Mouse (Mus musculus) MEL-GATA-1-ER (cell line): ENCODE results near the gene Ncf4.

ENCODE experiments used
- DNase-seq: peaks from one replicate; pipeline ENCODE4 v3.0.0-alpha.2; 2012; ENCODE audit warnings: low read depth; ENCODE audit errors: extremely low read depth

The Ncf4 gene

DNA sequence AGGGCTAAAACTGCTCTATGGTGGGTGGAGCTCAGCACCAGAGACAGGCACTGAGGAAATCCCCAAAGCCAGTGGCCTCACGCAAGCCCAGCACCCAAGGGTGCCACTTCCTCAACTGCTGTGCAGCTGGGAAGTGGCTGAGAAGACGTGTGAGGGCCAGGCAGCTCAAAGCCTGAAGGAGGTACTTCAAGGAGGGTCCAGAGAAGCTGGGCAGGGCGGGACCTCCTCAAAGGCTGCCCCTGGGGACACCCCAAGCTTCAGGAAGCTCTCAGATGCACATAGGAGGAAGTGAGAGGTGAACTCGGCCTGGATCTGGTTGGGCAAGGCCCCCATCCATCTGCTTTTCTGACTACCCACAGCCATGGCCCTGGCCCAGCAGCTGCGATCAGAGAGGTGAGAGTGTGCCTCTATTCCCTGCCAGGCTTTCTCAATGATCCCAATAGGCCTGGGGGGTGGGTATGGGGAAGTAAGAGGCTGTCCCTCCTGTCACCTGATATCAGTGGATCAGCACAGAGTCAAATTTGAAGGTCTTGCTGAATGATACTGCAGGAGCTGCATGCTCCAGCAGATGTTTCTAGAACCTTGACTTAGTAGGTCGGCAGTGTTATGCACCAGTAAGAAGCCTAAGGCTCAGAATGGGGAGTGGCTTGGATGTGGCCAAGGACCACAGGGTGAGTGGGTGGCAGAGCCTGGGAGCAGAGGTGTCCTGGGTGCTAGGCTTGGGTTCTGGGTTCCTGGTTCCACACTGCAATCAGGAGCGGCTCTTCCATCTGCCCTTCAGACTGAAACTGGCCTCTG lies at the start of gene Ncf4:
Gene Ncf4, plus strand, starts transcription at position 107 of the 798 bp plus-strand sequence.
- DNase-seq: peak; percentile 57

DNA sequence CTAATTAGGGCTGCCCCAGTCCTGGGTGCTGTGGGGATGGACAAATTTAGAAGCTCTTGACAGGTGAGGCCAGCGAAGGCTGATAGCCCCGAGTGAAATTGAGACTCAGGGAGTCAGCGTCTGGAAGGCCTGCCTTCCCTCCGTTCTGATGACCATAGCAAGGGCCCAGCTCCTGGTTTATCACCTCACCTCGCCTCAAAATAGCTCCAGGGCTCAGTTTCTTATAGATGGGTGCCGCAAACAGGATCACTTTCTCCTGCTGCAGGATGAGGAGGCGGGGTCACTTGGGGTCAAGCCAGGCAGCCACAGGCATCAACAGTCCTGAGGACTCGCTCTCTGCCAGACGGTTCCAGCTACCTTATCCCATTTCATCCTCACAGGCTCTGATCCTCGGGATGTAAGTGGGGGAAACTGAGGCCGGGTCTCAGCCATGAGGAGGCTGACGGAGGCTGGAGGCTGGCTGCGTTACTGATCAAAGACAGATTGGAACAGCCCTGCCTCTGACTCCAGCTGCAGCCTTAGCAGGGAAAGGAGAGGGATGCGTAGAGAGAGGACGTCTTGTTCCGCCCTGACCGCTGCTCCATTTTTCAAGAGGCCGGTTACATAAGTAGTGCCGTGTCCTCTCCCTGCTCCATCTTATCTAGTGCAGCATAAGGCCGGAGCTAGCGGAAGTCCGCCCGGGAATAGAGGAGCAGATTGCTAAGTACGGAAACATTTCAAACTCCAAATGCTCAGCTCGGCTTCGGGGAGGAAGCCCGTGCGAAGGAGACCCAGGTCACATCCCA lies 49.3 kb upstream of the Ncf4 start:
- no peak for DNase-seq

DNA sequence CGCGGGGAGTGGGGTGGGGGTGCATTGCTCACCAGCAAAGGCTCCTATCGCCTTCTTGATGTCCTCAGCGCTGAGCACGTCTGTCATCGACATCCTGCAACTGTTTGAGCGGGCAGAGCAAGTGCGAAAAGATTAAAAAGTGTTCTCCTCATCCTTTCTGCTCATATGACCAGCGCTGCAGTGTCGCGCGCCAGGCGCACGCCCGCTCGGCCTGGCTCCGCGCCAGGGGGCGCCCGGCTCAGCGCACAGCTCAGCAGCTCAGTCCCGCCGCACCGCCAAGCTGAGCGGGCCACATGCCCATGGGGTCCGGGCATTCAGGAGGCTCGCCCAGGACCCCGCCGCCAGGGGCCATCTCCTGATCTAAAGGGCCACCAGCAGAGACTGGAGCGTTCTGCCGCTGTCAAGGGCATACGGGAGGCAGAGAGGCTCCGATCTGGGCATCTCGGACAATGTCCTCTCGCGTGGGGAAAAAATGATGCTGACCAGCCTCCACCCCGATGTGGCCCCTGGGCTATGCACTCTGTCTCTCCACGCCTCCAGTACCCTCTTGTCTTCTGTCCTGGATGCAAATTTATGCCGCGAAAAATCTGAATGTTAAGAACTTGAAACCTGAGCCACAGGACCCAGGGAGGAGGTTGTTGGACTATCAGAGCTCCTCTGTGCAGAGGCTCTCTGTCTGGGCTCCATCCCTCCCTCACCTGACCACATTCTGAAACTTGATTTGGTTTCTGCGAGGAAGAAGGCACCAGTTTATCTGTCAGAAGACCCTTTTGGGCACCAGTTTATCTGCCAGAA lies 40.4 kb upstream of the Ncf4 start:
- no peak for DNase-seq

DNA sequence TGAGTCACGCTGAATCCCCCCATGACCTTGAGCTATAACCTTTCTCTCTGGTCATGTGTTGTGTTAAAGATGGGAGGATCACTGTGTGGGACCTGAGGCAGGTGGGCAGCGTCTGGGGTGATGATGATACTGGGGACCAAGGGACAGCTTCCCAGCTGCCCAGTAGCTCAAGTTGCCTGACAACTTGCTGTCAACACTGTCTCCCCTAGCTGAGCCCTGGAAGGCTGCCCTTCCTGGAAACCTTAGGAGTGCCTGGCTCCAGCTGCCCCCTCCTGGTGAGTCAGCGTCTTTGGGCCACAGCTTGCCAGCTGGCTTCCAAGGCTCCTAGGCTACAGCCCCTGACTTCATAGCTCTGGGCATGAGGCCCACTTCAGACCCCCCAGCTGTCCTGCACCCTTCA lies 39.4 kb upstream of the Ncf4 start:
- DNase-seq: no peak

DNA sequence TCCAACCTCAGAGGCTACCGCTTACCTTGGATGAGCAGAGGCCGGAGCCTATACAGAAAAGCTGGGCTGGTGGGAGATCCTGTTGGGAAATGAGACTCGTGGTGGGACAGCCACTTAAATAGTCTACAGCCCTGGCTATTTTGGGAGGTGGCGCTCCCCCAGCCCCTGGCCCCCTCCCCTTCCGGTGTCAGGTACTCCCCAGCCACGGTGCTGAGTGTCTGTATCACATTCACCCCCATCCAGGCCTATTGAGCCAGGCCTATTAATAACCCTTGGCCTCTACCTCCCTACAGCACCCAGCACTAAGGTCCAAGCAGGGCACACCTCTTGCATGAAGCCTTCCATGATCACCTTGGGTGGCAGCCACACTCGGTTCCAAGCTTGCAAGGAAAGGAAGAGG lies 38.3 kb upstream of the Ncf4 start, which contains the start of gene Pvalb:
Gene Pvalb, minus strand, starts transcription at position 89 of the 400 bp plus-strand sequence.
- no peak for DNase-seq

DNA sequence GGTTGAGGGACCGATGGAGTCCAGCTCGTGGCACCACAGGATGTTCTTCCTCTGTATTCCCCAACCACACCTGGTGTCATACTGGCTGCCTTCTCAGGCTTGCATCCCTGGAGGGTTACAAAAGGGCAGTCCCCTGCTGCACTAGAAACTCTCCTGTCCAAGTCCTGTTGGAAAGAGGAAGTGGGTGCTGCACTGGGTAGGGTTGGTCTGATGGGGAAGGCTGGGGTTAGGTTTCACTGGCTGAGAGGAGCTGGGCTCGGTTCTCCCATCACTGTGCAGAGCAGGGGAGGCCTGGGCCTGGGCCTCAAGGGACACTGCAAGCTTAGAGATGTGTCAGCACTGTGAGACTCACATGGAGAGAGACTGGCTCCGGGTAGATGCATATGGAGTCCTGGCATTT lies 34.4 kb upstream of the Ncf4 start:
- no peak for DNase-seq

DNA sequence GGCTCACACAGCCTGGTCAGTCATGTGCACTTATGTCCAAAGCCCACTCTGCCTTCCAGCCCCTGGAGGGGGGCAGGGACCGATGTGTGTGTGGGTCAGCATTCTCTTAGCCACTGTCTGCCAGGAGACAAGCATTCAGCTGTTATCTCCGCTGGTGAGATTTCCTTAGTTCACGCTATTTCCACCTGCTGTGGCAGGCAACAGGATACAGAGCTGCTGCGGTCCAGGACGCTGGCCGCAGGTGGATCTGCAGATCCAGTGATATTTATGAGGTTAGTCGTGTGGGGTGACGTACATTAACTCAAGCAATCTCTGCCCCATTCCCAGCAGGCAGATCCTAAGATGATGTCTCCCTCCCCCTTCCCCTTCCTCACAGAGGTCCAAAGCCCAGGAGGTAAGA lies 33.2 kb upstream of the Ncf4 start:
- DNase-seq: no peak

DNA sequence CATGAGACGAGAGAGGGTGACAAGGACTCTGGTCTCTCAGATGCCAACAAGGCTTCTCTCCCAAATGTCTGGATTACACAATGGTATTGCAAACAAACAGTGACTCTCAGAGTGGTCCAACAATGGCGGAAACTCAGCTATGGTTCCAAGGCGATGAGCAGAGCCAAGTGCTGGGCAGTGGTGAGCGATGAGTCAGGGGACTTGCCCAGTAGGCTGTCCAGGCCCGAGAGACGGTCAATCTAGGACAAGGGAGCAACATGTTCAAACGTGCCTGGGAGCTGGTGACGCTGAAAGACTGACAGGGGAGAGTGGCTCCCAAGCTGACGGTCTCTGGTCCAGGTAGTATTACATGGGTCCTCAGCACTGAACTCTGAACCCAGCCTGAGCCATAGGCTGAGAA lies 29.3 kb upstream of the Ncf4 start:
- DNase-seq: no peak

DNA sequence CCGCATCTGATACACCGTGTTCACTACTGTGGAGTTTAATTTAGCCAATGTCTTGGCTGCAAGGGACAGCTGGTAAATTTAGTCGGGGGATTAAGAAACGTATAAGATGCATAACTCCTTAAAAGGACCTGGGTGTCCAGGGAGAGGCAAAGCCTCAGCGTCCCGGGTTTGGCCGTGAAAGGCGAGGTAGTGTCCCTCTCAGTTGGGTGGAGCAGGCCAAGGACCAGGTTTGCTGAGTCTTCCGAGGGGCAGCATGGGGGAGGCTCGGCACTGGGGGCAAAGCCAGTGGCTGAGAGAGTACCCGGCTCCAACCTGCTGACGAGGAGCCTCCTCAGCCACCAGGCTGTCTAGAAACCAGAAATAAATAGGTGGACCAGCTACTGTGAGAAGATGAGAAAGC lies 16.8 kb upstream of the Ncf4 start:
- no peak for DNase-seq

DNA sequence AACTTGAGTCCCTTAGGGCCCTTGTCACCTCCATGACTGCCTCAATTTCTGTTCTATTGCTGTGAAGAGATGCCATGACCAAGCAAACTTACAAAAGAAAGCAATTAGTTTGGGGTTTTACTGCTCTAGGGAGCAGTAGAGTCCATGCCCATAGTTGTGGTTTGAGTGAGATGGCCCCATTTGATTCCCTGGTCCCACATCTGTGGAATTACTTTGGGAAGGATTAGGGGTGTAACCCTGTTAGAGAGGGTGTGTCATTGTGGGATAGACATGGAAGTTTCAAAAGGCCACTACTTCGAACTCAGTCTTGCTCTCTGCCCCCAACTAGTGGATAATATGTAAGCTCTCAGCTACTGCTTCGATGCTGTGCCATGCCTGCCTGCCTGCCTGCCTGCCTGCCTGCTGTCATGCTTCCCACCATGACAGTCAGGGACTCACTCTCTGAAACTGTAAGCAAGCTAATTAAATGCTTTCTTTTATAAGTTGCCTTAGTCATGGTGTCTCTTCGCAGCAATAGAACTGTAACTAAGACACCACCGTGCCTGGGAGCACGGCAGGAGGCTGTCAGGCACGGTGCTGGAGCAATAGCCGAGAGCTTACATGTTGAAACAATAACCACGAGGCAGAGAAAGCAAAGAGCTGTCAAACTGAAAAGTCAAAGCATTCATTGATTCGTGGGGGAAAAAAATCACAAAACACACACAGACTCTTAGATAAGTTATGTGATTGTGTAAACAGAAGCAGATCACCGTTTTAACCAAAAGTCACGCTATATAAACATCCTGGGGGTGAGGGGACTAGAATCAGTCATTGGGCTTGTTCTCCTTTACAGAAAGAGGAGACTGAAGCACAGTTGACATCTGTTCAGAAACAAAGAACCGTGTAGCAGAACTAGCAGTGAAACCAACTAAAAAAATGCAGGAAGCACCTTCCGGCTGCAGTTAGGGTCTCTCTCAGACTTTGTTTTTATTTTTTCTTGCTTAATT lies 13.0 kb upstream of the Ncf4 start:
- no peak for DNase-seq

DNA sequence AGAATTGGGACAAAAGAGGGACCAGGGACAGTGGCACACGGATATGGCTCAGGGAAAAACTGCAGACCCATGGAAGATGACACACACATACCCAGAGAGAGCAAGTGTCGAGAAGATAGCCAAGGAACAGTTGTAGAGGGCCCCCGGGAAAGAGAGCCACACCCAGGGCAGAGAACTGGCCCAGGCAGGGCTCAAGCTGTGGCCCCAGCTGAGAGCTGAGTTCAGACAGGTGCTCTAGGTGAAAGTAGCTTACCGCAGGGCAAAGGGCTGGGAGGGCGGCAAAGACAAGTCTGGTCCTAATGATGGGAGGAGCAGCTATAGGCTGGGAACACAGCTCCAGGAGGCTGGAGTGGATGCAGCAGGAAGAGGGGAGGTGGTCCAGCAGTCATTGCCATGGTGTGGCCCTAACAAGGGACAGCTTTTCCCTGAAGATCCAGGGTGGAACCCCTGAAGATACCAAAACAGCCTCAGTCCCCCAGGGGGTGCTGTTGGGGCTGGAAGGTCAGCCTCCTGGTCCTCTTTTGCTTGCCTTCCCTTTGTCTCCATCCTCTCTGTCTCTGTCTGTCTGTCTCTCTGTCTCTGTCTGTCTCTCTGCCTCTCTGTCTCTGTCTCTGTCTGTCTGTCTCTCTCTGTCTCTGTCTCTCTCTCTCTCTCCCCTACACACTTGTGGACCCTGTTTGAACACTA lies 9.6 kb upstream of the Ncf4 start:
- DNase-seq: no peak

DNA sequence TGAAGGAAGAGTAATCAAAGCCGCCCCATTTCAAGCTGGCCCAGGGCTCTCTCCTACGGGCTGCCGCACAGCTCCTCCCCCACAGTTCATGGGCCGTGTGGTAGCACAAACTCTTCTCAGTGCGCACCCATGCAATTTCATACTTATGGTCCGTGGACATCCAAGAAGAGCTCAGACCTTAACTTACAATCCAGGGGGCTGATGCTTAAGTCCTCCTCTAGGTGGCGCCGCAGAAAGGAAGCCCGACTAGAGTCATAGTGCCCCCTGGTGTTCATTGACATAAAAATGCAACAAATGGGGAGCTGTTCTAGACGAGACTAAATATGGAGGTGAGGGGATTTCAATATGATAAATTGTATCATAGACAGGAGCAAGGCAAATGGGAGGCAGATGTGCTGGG lies 5.1 kb upstream of the Ncf4 start:
- DNase-seq: peak; percentile 58

DNA sequence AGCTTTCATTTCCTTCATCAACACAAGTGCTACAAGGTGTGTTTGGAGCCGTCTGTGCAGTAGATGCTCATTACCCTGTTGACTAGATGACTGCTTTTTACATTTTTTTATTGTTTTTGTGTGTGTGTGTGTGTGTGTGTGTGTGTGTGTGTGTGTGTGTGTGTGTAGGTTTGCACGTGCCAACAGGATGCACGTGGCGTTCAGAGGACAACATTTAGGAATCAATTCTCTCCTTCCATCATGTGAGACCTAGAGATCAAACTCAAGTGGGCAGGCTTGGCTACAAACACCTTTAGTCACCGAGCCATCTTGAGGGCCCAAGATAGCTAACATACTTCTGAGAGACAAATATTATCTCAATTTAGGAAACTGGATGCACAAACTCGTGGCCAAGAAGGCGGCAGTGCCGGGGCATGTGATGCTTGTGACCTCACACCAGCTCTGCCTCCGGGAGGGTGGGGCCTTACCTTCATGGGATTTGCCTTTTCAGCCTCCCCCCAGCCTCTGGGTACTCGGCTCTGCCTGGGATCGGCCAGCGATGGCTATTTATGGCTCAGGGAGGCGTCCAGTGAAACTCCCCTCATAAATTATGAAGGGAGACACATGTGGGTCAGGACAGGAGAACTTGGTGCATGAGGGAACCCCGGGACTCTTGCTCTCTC lies 4.5 kb upstream of the Ncf4 start:
- no peak for DNase-seq

DNA sequence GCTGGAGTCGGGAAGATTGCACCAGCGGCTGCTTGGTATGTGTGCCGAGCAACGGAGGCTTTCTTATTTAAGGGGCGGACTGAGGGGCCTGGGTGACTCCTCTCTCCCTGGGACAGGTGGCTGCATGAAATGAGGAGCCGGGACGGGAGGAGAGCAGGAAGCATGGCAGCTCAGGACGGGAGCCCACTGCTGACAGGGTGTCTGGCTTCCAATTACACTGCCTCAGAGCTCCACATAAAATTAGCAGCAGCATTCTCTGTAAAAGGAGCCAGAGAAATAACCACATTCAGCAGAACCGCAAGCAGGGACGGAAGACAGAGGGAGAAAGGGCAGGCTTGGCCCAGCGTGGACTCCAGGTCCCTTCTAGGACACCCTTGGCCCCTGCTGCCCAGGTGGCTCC lies 3.3 kb upstream of the Ncf4 start:
- no peak for DNase-seq

DNA sequence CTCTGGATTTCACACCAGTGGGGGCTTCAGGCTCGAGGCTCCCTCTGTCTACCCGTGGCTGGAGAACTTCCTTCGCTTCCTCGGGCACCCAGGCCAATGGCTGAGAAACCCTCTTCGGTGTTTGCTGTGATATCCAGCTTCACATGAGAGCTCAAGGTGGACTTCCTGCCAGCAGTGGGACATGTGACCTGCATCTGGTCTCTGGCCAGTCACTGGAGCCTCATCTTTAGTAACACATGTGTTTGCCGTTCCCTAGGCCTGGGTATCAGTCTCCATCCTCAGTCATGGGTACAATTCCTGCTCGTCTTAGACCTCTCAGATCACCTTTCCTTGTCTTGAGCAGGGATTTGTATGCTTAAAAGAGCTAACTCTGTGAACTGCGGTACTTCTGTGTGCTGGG lies 1.5 kb upstream of the Ncf4 start:
- no peak for DNase-seq

DNA sequence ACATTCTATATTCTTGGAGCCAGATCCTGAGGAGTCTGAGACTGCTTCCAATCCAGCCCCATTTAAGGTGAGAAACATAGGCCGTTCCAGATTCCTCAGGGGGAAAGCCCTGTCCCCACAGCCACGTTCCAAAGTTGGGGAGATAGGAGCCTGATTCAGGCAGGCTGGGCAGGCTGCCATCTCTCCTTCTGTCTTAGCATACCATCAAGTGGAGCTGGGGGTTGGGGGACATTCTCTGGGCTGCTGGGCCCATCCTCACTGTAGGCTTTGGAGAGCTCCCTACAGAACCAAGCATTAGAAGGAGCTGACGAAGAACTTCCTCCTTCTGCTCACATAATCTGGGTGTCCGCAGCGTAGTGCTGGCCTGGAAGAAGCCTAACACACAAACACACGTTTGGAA lies 827 bp upstream of the Ncf4 start:
- DNase-seq: no peak

DNA sequence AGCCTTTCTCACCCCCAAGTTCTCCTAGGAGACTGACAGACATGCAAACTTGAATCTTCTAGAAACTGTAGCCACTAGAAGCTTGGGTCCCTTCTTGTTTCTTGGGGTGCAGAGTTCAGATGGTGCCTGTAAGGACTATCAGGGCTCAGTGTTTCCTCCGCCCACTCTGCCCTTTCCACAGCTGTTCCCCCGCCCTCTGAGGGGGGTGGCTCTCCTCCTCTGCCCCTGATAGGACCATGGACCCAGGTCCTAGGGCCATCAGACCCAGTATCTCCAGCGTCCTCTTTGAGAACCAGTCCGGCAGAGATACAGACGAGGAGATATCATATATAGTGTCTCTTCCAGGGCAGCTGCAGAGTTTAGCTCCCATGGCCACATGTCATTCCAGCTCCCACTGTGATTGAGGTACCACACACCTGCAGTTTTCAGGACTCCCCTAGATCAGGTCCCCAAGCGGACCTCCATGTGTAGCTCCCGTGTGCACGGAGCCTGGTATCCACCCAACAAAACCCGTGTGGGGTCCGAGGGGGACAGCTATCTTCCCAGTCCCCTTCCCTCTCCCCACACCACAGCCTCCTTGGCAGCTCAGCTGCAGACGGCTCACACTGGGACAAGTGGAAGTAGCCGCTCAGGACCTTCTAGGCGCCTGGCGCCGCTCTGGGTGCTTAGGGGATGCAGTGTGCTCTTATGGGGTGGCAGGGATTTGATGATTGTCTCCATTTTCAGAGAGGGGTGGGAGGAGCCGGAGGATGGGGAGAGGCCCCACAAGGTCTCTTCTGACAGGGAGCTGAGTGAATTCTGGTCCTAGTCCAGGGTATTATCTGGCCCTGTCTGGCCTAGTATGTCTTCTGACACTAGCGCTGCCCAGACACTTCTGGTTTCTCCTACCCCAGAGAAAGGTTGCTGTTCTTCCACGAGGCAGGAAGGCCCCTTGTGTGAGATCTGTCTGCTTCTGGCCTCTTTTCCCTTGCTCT lies 1.8 kb downstream of the Ncf4 start:
- no peak for DNase-seq

DNA sequence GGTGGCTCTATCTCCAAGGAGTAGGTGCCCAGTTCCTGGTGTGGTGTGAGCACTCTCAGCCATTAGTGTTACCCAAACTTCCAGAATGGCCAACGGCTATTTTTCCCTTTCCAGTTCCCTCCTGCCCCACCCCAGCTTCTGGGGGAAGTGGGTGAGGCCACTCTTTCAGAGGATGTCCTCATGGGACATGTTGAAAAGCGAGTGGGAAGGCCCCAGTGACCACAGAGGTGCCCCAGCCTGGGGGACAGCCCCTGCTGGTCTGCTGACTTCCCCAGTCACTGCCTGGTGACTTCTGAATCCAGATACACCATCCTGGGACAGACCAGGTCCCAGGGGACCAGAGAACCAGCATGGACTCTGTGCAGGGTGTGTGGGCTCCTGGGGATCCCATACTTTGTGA lies 3.1 kb downstream of the Ncf4 start:
- no peak for DNase-seq
